Mouse (Mus musculus): Measurements from ENCODE around the gene Lcmt1. TPM values are rescaled to one million over a fixed set of nuclear protein-coding genes. Genes with fewer than 3 reads are reported as not detected.
A peak's percentile ranks its signal among the peaks of the same experiment; 100 is the strongest.

Lcmt1 gene
- total RNA-seq (2021), result 10 to 100 TPM; 29.4 to 29.7 TPM
- long read RNA-seq, experiment 1, transcript Lcmt1-201 (11 exons, 1,369 nt), result major isoform, 20 of 27 reads
- long read RNA-seq, experiment 1, partial matches to known transcripts, result 1 of 27 reads
- long read RNA-seq, experiment 1, other reads (novel, unspliced or antisense), result 6 of 27 reads
- long read RNA-seq, experiment 2, transcript Lcmt1-201 (11 exons, 1,369 nt), result major isoform, 38 of 45 reads
- long read RNA-seq, experiment 2, partial matches to known transcripts, result 0 of 45 reads
- long read RNA-seq, experiment 2, other reads (novel, unspliced or antisense), result 7 of 45 reads

DNA sequence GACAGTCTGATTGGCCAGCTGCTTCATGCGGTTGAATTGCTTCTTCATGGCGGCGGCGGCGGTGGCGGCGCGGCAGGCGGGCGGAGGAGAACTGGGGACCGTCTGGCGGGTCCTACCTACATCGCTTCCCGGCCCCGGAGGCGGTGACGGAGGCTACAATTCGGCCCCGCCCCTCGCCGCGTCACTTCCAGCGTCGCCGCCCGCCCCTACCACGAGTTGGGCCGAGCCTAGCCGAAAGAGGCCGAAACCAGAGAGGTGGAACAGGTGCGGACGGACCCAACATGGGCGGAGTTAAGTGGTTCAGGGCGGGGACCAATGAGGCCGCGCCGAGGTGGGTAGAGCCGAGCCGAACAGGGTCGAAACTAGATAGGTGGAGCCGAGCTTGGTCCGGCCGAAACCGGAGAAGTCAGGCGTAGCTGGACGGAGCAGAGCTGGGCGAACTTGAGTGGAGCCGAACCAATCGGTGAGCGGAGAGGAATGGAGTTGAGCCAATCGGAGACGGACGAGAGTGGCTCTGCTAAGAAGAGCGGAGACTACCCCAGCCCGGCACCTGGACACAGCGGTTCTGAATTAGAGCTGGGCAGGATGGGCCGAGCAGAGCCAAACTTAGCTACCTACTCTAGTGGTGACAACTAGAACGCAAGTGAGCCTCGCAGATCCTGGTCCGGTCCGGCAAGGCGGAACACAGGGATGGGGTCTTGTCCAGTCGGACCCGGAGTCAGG lies at the start of gene Lcmt1, which contains the start of gene Arhgap17:
Gene Lcmt1 (plus strand): TSS at position 26 of the 723 bp plus-strand sequence.
Gene Arhgap17 (minus strand): TSS at position 157 of the 723 bp plus-strand sequence.
- DNase-seq, result peak; percentile 97

- DNase-seq, result no peak
Observed at GRCm38 (mm10) chr7:123322452-123323121, 47.0 kb upstream of the Lcmt1 start.

GRCm38 (mm10) chr7:123323388-123323787 lies 46.2 kb upstream of the Lcmt1 start:
- DNase-seq, result no peak

DNA sequence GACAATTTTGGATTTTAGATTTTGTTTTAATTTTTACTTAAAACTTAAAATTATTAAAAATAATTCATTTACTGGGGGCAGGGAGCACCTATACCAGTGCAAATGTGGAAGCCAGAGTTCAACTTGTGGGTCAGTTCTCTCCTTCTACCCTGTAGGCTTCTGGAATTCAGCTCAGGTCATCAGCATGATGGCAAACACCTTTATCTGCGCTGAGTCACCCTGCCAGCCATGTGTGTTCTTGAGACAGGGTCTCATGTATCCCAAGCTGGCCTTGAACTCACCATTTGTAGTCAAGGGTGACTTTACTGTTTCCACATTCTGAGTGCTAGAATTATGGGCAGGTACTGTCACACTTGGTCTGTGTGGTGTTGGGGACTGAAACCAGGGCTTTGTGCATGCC lies 45.5 kb upstream of the Lcmt1 start:
- no peak for DNase-seq

- no peak for DNase-seq
Observed at GRCm38 (mm10) chr7:123326062-123326461, 43.5 kb upstream of the Lcmt1 start.

DNA sequence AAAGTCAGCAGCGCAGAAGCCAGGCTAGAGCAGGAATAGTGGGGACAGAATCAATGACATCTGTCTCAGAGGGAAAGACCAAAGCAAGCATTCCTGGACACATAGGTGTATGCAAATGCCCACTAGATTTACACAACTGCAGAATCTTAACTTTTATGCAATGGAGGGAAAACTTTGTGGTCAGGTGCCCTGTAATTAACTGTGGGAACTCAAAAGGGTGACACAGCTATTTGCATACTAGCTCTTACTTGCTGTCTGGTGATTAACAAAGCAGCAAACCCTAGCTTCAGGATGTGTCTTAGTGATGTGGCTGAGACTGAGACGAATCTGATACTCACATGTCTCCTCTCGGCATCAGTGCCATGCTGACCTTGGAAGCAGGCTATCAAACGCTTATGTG lies 42.7 kb upstream of the Lcmt1 start:
- DNase-seq, result no peak

GRCm38 (mm10) chr7:123327909-123328308 lies 41.7 kb upstream of the Lcmt1 start:
- no peak for DNase-seq

DNA sequence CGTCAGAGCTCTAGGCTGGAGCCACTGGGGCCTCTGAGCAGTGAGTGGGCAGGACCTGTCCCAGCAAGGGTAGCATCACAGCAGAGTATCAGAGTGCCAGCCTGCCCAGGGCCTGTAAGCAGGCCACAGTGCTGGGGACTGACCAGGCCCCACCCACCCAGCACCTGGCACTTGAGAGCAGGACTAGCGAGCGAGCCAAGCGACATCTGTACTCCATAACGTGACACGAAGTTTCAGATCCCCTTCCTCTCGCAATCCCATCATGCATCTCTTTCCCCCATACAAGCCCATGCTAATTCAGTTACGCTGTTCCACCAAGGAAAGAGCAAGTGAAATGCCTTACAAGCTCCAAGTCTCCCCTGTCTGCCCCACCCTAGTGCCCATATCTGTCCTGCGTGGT lies 39.1 kb upstream of the Lcmt1 start:
- DNase-seq, result no peak

DNA sequence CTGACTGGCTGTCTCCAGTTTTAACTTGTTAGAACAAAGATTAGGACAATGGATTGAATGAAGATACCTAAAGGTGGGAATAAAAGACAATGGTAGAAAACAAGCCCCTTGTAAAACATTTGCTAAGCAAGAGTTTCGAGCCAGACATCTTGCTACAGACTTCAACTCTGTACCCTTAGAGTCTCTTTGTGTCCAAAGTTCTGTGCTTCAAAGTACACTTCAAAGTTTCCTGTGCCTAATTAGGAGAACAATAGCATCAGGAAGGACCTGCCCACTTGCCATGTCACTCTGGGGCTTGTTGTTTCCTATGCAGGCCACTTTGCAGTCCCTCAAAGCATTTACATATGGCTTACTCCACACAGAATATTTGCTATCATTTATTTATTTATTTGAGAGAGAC lies 33.3 kb upstream of the Lcmt1 start:
- DNase-seq, result no peak

- no peak for DNase-seq
Observed at GRCm38 (mm10) chr7:123338351-123338750, 31.2 kb upstream of the Lcmt1 start.

DNA sequence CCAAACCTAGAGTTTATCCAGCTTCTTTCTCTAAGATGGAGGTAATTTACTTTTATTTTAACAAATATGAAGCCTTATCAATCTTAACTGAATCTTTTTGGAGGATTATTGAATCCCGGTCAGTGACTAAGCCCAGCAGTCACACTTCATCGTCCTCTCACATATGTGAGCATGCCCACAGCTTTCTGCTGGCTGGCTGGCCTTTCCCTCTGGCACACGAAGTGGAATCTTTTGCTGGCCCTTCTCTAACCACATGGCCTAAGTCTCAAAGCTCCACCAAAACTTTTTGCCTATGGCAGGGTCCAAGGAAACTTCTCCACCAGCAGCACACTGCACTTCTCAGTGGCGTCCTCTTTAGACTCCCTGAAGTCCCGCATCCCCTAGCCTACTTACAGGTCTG lies 27.7 kb upstream of the Lcmt1 start:
- DNase-seq, result peak; percentile 38

GRCm38 (mm10) chr7:123344079-123344780 lies 25.4 kb upstream of the Lcmt1 start:
- no peak for DNase-seq

DNA sequence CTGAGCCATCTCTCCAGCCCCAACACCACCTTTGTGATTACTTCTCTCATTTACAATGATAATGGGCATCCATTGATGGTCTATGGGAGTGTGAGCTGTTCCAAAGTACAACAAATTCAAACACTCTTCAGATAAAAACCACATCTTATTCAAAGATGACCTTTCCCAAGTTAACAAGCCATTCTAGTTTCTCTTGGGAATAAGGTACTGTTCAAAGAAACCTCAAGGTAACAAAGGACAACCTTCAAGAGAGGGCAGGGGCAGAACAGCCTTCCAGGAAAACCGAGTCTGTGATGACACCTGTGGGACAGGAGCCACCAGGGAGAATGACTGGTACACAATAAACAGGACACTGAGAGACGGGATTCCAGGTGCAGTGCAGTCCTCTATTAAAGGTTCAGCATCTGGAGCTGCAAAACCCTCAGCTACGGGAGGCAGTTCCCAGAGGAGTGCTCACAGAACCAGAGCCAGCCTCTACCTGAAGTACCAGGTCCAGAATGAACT lies 24.5 kb upstream of the Lcmt1 start:
- no peak for DNase-seq

GRCm38 (mm10) chr7:123346631-123347290 lies 22.8 kb upstream of the Lcmt1 start:
- no peak for DNase-seq

- no peak for DNase-seq
Observed at GRCm38 (mm10) chr7:123349813-123350212, 19.8 kb upstream of the Lcmt1 start.

DNA sequence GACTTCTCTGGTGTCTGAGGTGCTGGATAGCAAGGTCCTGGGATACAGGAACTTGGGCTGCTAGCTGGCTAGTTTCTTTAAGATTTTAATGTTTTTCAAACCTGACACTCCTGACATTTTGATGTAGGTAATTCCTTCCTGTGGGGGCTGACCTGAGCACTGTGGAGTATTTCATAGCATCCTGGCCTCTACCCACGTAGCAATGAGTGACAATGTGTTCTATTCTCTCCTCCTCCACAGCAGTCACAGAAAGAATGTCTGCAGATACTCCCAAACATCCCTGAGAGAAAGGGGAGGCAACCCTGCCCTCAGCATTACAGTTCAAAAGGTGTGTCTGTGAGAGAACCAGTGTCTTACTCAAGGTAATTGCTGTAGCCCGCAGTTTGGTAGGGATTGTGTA lies 19.3 kb upstream of the Lcmt1 start:
- no peak for DNase-seq

- DNase-seq, result no peak
Observed at GRCm38 (mm10) chr7:123353081-123353480, 16.5 kb upstream of the Lcmt1 start.

DNA sequence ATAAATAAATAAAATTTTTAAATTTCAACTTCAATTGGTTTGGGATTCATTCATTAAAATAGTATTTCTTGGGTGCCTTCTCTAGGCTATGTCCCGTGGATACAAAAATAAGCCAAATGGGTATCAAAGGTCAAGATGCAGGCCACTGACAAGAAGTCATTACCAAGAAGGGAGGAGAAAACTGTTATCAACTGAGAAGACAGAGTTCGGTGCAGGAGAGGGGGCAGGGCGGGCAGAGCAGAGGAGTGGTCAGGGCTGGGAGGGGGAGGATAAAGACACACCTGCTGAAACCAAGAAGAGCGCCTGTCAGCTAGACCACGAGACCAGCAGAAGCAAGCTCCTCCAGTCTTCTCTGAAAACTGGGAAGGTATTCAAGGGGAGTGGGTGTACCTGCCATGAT lies 15.7 kb upstream of the Lcmt1 start:
- DNase-seq, result no peak

GRCm38 (mm10) chr7:123354392-123354791 lies 15.2 kb upstream of the Lcmt1 start:
- DNase-seq, result no peak

DNA sequence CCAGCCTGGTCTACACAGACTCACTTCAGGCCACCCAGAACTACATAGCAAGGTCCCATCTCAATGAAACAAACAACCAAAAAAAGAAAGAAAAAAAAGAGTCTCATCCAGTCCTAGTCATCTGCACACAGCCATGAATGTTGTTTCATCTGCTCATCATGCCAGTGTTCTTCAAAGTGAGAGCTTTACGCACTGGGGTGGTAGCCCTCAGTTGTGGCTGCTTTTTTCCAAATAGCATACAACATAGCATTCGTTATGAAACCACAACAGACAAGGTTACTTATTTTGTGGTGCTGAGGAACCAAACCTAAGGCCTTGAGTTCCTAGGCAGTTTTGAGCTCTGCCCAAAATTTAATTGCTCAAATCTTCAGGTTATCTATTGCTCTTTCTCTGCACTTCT lies 14.7 kb upstream of the Lcmt1 start:
- DNase-seq, result no peak

GRCm38 (mm10) chr7:123356158-123356557 lies 13.4 kb upstream of the Lcmt1 start:
- no peak for DNase-seq

- no peak for DNase-seq
Observed at GRCm38 (mm10) chr7:123359101-123359500, 10.5 kb upstream of the Lcmt1 start.

All from gastrocnemius, postnatal 10 days (tissue).